Mouse (Mus musculus) midbrain, embryonic 11.5 days (tissue): ENCODE data around the gene Rerg. TPM values are rescaled to one million over a fixed set of nuclear protein-coding genes. Genes with fewer than 3 reads are reported as not detected.

Source experiments
- ATAC-seq: fragments of 200-750 bp; cut with Nextera tagmentation; 2 replicates; pipeline ENCODE4 v1.8.0; 2017; ENCODE audit warnings: moderate TSS enrichment, moderate library complexity; ENCODE audit not compliant: low FRiP score
- DNase-seq: peaks from one replicate; pipeline ENCODE4 v3.0.0; 2015; ENCODE audit warnings: low spot score; ENCODE audit errors: missing footprints
- H3K27ac ChIP-seq: fragments of 300-500 bp; sonication (generic); 2 replicates; pipeline ENCODE4 v1.5.1; 2014; ENCODE audit warnings: low read depth, low read length
- H3K27me3 ChIP-seq: fragments of 300-500 bp; sonication (generic); 2 replicates; pipeline ENCODE4 v1.6.1; 2014; ENCODE audit warnings: mild to moderate bottlenecking, low read length, moderate library complexity, mixed read lengths; ENCODE audit not compliant: control insufficient read depth, insufficient read depth
- H3K36me3 ChIP-seq: fragments of 300-500 bp; sonication (generic); 2 replicates; pipeline ENCODE4 v1.6.1; 2014; ENCODE audit warnings: mild to moderate bottlenecking, low read length, moderate library complexity, mixed read lengths; ENCODE audit not compliant: control insufficient read depth, insufficient read depth
- H3K4me1 ChIP-seq: fragments of 300-500 bp; sonication (generic); 2 replicates; pipeline ENCODE4 v1.6.1; 2014; ENCODE audit warnings: low read length; ENCODE audit not compliant: control insufficient read depth, insufficient read depth
- H3K4me2 ChIP-seq: fragments of 300-500 bp; sonication (generic); 2 replicates; pipeline ENCODE4 v1.6.1; 2014; ENCODE audit warnings: mild to moderate bottlenecking, moderate library complexity
- H3K4me3 ChIP-seq: fragments of 300-500 bp; sonication (generic); 2 replicates; pipeline ENCODE4 v1.5.1; 2014; ENCODE audit warnings: low read depth, low read length
- H3K9ac ChIP-seq: fragments of 300-500 bp; sonication (generic); 2 replicates; pipeline ENCODE4 v1.6.1; 2014; ENCODE audit warnings: low read length
- H3K9me3 ChIP-seq: fragments of 300-500 bp; sonication (generic); 2 replicates; pipeline ENCODE4 v1.6.1; 2016; ENCODE audit warnings: low read length; ENCODE audit not compliant: control insufficient read depth
- WGBS: fragments of 180-500 bp; shearing (Covaris S2); extraction: QIAGEN DNeasy Blood & Tissue Kit; methylation state at CpG from one replicate; pipeline ENCODE4 v1.1.7; 2014; 5-methylcytosine and 5-hydroxymethylcytosine counted together
- polyA plus RNA-seq: library from polyadenylated mRNA; unstranded; fragments of >200 nt; fragmentation: Nextera tagmentation; extraction: Ambion mirVana; gene quantifications from 2 replicates; pipeline ENCODE4 v1.2.1, GENCODE M21; 2014

Gene Rerg
- polyA plus RNA-seq, 1 experiment from 2014 or later = 1.00 TPM

DNA sequence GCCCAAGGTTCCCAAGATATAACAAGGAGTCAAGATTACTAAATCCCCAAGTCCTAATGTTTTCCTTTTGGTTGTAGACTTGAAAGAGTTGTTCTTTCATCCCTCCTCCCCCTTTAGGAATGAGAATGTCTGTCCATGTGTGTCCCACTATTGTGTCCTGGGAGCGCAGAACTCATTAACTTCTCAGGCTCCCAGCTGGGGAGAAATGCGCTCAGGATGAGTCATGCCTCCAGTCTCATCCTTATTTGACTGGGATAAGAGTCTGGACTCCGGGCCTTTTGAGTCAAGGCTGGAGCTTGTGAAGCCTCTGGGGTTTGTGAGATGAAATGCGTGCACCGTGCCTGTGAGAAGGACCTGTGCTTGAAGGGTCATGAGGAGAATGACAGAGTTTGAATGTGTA lies 144.8 kb downstream of the Rerg start:
- 58% methylated on average over 5 of the region's 5 CpGs for WGBS
- Histone ChIP-seq H3K4me1 (no peaks in the 10 kb centered on the region), H3K27me3 (no peaks in the 10 kb centered on the region), H3K4me3 (no peak overlapping the region), H3K36me3 (no peaks in the 10 kb centered on the region), H3K9me3 (no peaks in the 10 kb centered on the region), H3K4me2 (no peak overlapping the region), H3K9ac (no peak overlapping the region), H3K27ac (no peak overlapping the region)
- ATAC-seq (no peak), DNase-seq (no peak)

DNA sequence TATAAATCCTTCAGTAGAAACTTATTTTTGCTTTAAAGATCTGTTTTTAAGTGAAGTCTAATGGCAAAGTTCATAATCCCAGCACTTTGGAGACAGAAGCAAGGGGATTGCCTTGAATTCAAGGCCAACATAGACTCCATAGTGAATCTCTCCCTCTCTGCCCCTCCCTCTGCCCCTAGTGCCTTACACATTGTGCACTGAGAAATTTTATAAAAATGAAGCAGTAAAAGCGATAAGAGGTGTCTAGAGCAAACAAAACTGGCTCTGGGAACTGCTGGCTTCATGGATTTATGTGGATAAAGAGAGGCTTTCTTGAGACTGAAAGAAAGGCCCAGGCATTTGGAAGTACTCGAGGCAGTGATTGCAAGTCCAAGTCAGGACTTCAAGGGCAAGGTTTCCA lies 145.8 kb downstream of the Rerg start:
- Histone ChIP-seq H3K4me2 (no peak overlapping the region), H3K9me3 (no peaks in the 10 kb centered on the region), H3K9ac (no peak overlapping the region), H3K36me3 (no peaks in the 10 kb centered on the region), H3K27ac (no peak overlapping the region), H3K4me3 (no peak overlapping the region), H3K4me1 (no peaks in the 10 kb centered on the region), H3K27me3 (no peaks in the 10 kb centered on the region)
- 89% methylated on average over 2 of the region's 2 CpGs for WGBS
- no peak for ATAC-seq
- DNase-seq = no peak

DNA sequence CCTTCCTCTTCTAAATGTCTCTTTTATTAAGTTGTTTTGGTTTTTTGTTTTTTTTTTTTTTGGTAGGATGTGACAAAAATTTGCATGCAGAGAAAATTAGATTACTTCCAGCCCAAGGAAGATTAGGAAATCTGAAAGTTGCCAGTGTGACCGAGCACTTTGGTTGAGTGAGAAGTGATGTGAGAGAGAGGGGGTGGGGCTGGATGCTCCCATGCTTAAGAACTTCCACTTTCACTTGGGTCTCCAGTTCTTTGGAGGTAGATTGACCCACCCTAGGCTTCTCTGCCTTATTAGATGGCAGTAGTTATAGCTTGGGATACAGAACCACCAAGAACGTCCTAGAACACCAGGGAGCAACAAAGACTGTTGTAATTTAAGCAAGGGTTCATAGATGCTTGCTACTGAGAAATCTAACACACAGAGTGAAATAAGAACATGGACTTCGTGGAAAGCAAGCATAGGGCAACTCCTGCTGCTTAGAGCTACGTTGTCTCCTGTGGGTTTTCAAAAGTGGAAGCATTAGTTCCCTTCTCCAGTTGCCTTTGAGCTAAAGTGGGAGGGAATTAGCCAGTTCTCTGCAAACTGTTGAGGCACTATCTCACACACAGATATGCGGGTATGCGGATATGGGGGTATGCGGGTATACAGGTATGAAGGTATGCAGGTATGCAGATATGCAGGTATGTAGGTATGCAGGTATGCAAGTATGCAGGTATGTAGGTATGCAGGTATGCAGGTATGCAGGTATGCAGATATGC lies 152.9 kb downstream of the Rerg start:
- Histone ChIP-seq H3K27ac (no peak overlapping the region), H3K9ac (no peak overlapping the region), H3K27me3 (no peaks in the 10 kb centered on the region), H3K4me2 (no peak overlapping the region), H3K4me1 (no peaks in the 10 kb centered on the region), H3K4me3 (no peak overlapping the region), H3K9me3 (no peaks in the 10 kb centered on the region), H3K36me3 (no peaks in the 10 kb centered on the region)
- no peak for DNase-seq
- no peak for ATAC-seq
- 90% methylated on average over 7 of the region's 7 CpGs for WGBS

DNA sequence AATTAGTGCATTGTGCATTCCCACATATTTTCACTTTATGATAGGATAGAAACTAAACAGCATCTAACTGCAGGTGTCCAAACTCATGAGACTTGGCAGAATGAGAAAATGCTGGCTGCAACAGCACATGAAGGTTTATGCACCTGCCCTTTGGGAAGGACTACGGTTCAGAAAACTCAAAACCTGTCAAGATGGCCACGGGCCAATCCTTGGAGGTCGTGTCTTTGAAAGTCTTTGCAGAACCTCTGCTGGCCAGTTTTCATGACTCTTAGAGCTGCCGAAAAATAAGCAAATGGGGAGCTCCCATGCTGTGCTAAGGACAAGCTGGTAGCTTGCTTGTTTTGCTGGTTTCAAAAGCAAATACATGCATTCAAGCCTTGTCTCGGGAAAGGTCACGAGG lies 156.0 kb downstream of the Rerg start:
- Histone ChIP-seq H3K9ac (no peak overlapping the region), H3K4me1 (no peaks in the 10 kb centered on the region), H3K36me3 (no peaks in the 10 kb centered on the region), H3K27ac (no peak overlapping the region), H3K4me2 (no peak overlapping the region), H3K27me3 (no peaks in the 10 kb centered on the region), H3K4me3 (no peak overlapping the region), H3K9me3 (no peaks in the 10 kb centered on the region)
- 76% methylated on average over 6 of the region's 6 CpGs for WGBS
- no peak for ATAC-seq
- no peak for DNase-seq

DNA sequence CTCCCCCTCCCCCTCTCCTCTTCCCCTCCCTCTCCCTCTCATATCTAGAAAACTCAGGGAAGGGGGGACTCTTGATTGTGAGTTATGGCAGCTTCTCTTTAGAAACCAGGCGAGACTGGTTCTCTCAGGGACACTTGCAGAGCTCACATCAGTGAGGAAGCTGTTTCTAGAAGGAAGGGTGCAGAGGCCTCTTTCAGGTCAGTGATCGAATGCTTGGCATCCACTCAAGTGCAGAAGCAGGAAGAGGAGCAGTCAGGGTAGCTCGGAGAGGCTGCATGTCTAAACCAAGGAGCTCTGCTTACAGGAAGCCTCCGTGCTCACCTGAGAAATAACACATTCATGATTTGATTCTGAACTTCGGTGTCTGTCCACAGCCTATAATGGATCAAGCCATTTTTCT lies 159.1 kb downstream of the Rerg start:
- DNase-seq (no peak), ATAC-seq (no peak)
- H3K27me3 ChIP-seq = no peaks in the 10 kb centered on the region
- no peaks in the 10 kb centered on the region for H3K9me3 ChIP-seq
- H3K4me2 ChIP-seq = no peak overlapping the region
- no peaks in the 10 kb centered on the region for H3K36me3 ChIP-seq
- no peak overlapping the region for H3K4me3 ChIP-seq
- H3K4me1 ChIP-seq = no peaks in the 10 kb centered on the region
- 89% methylated on average over 5 of the region's 5 CpGs for WGBS
- no peak overlapping the region for H3K9ac ChIP-seq
- H3K27ac ChIP-seq = no peak overlapping the region

Other genes starting within 250 kb of the Rerg start
- not detected in 2 replicates for gene Erp27, start 248.3 kb downstream of the Rerg start, polyA plus RNA-seq
- gene Pde6h, start 246.7 kb downstream of the Rerg start, polyA plus RNA-seq = not detected in 2 replicates
- 26.3 and 26.4 TPM in 2 replicates for gene Arhgdib, start 228.6 kb downstream of the Rerg start, polyA plus RNA-seq
- 17.5 and 19.9 TPM in 2 replicates for gene Ptpro, start 81.8 kb upstream of the Rerg start, polyA plus RNA-seq